Mouse (Mus musculus): ENCODE data around the gene Hyal1.

- TF ChIP-seq POLR2A (IDR thresholded peaks at IDR 0.05; ENCODE audit: low read depth, low read length) (no peak), ZC3H11A (IDR thresholded peaks at IDR 0.05; ENCODE audit: low read depth, low read length) (no peak), POLR2AphosphoS2 (IDR thresholded peaks at IDR 0.05; ENCODE audit: low read depth, low read length) (no peak), PAX5 (IDR thresholded peaks at IDR 0.05; ENCODE audit: low read length) (no peak), ZMIZ1 (IDR thresholded peaks at IDR 0.05; ENCODE audit: low read depth, low read length) (no peak), GABPA (IDR thresholded peaks at IDR 0.05; ENCODE audit: insufficient replicate concordance, low read depth, low read length) (no peak)
These were observed 20.4 kb upstream of the Hyal1 start for GRCm38 (mm10) chr9:107556346-107556745.
